Mouse (Mus musculus) right cerebral cortex, postnatal 4 days (tissue): ENCODE data around the gene Gm9972.

ENCODE experiments used
- DNase-seq: peaks from one replicate; pipeline ENCODE4 v3.0.0-alpha.2; 2022

Gene Gm9972

DNA sequence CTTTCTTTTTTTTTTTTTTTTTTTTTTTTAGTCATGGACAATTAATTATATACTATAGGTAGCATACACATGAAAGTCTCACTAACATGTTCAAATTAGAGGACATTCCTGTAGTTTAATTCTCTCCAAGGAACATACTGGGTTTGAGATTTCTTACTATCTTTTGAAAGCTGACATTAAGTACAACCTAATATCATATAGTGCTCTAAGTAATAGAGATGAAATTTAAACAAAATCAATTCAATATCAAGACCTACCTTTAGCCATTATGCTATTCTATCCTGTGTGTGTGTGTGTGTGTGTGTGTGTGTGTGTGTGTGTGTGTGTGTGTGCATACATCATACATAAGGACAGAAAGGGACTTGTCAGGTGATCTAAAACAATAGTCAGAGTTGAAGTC, at the start of gene Gm9972:
Gm9972 (plus strand) TSS at position 301 of the 400 bp plus-strand sequence.
- DNase-seq = no peak

DNA sequence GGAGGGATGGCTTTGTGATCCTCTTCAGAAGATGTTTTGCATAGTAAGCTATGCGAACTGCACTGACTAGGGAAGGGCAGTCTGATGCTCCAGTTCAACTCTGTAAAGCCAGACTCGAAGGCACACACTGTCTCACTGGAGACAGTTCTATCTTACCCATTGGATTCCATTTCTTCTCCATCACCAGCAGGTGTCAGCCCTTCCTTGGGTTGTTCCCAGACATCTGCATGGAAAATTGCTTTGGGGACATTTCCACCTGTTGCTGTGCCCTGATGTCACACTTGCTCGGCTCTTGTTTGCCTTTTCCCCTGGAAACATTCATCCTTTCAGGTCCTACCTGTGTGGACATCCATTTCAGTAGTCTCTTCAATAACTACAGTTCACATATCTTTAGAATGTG, 36.4 kb upstream of the Gm9972 start:
- DNase-seq = no peak

DNA sequence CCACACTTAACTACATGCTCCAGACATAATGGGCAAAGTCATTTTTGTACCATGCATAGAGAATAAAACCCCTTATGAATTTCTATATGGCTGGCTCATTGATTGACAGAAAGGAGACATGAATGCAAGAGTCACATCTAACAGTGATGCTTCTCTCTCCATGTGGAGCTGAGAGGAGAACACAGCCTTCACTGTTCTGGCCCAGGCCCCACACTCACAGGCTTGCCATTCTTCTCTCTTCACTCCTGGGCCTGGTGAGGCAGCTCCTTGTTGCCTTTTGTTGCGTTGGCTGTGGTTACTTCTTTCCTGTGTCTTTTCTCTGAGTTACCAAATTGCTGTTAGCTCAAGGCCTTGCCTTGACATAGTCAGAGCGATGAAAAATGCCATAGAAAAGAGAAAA, 23.6 kb upstream of the Gm9972 start:
- DNase-seq = no peak

DNA sequence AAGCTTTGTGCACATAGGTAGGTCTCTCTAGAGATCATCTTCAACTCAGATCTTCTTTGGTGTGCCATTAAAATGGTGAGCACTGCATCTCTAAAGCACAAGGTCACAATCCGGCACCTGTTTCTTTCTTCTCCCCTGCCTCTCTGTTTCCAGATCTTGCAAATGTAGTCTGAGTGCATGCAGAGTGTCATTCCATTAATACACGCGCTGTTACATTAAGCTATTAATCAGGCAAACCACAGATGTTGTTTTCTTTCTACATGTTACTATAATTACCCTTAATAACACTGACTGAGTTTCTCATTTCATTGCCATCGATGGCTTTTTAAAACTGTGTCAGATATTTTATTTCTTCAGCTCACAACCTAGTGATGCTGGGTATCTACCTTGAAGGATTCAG, 22.6 kb upstream of the Gm9972 start:
- DNase-seq = no peak

DNA sequence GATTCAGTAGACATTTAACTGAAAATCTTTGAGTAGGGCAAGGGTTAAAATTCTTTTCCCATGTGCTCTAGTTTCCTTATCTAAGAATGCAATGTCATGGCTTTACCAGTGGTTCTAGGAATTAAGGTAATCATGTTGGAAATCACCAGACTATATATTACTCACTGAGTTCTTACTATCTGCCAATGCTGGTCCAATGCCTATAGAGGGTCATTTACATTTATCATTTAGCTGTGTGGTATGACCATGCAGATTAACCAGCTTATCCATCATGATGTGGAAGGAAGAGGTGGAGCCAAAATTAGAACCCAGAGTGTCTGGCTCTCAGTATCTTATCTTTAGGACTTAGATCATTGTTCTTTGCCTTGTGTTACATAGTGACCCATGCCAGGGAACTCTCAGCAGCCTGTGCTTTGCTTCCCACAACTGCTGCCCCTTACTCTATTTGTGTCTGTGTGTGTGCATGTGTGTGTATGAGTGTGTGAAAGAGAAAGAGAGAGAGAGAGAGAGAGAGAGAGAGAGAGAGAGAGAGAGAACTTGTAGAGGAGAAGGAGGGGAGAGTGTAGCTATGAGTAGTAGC, 12.3 kb upstream of the Gm9972 start:
- DNase-seq = no peak

DNA sequence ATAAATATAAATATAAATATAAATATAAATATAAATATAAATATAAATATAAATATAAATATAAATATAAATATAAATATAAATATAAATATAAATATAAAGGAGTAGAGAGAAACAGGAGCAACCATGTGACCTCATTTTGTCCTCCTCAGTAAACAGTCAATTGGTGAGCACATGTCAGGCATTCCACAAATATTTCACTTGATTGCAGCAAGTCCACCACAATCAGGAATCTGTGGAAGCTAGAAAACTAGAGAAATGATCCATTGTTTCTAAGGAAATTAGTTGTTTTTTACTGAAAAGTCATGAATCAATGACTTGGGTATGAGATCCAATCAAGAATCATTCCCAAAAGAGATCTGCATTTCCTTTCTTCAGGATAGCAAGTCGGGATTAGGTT, 5.7 kb upstream of the Gm9972 start:
- no peak for DNase-seq

DNA sequence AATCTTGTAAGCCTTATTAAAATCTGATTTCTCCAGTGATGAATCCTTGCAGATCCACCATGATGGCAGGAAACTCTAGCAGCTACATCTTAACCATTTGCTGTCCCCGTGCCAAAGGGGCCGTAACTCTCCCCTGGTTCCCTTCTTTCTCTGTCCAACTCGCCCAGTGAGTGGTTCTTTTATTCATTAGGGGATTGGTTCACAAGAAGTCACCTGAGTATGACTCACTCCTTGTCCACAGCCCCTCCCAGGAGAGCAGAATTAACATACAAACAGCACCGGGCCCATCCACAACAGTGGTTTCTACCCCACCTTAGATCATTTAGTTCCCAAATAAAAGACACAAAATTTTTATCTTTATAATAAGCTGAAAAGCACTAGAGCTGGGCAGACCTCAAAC, 3.4 kb upstream of the Gm9972 start:
- DNase-seq = no peak

DNA sequence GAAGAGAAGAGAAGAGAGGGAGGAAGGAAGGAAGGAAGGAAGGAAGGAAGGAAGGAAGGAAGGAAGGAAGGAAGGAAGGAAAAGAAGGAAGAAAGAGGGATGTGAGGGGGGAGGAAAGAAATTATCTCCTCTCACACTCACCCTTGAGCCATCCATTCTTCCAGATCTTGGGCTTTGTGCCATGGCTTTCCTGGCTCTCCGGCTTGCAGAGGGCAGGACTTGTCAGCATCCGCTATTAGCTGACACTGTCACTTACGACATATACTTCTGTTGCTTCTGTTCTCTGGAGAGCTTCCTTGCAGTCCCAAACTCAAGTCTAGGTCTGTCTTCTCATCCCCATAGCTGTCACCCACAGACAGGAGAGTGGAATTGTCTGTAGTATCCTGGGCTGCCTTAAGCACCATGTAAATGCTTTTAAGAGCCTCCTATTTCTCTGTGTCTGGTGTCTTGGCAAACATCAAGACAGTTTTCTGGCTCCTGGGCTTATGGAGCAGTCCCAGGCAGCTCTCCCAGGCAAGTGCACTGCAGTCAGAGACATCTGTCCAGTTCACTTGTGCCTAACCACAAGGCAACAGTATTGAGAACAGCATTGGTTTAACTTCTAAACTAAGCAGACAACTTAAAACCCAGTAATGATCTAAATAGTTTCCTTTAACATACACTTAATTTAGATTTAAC, 10.5 kb downstream of the Gm9972 start:
- no peak for DNase-seq

DNA sequence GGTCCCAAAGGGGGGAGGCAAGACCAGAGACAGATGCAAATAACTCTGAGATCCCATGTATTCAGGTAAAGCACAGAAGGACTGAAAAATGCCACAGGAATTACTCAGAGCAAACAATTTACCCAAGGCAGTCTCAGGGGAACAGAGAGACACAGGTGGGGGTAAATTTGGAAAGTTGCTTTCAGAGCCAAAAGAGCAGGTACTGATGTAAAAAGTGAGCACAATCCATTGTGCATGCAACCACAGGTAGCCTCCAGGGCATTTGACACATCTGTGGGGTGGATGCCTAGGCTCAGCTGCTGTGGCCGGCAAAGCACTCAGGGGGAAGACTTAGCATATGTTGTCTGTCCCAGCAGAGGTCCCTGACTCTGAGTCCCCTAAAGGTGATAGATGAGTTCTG, 13.8 kb downstream of the Gm9972 start:
- DNase-seq = no peak

DNA sequence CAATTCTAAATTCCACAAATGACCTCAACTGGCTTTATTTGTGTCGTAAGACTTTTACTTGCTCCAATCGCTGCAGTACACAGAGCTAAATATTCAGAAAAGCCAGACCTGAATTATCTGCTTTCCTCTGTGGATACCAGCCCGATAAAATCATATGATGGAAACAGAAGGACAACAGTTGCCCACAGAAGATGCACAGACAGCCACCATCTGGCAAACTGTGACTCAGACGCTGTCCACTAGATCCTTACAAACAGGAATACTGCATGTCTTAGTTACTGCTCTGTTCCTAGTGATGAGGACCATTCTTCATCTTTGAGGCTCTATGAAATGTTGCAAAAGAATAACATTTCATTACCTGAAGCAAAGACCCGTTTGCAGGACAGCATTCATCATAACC, 19.4 kb downstream of the Gm9972 start:
- DNase-seq = no peak

DNA sequence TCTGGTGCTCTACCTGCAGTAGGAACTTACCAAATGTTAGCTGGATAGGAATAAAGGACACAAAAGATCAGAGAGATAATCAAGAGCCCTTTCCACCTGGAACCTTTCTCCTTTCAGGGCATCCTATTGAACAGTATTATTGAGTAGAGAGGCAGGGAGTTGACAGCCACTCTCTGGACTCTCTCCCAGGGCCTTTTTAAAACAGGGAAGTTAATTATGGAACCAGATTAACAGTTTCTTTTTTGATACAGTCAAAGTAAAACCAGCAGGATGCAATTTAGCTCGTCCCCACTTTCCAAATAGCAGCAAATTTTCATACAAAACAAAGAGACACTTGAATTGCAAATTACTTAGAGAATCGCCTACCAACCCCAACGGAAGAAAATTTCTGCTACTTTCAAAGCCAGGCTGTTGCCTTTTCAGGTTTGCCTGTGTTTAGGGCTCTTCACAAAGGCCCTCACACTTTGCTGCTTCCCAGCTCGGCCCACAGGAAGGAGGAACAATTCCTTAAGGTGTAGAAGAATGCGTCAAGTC, 24.0 kb downstream of the Gm9972 start:
- no peak for DNase-seq

DNA sequence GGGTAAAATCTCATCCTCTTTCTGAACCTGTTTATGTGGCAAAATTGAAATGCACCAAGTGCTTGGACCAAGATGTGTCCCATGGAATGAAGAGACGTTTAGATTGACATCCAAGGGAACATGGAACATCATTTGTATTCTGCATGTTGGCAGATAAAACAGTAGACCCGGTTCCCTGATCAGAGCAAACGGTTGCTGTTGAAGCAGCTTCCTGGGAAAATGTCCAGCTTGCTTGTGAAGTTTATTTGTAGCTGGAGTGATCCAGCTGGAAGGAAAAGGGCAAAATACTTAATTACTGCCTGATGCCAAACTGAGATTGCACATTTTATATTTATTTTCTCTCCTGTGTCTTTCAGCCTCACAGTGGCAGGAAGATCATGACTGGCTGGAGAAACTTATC, 26.7 kb downstream of the Gm9972 start:
- DNase-seq = no peak

DNA sequence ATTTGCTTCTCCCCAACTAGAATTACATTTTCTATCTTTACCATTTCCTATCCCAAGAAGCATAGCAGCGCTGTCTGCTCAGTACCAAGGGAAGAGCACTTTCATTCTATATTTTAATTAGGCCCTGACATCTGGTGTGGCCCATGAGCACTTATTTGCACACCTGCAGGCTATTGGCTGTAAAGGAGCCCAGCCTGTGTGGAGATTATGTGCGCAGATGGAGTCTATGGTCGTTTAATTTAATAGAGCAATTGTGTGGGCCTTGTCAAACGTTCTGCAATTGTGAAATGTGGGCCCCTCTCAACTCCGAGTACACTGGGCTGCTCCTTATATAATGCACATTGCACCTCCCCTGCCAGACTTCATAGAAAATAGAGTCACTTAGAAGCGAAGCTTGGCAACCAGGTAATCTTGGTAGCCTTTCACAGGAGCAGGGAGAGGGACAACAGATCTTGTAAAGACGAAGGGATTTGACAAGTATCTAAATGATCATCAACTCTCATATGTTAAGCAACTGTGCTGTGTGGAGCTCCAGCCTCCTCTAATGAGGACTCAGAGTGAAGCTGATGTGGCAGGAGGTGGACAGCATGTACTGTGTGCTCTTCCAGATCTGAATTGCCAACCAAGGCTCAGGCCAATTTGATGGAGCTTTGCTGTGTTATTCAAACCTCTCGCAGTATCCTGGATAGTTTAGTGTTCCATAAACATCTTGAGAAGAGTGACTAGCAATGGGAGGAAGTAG, 50.9 kb downstream of the Gm9972 start:
- DNase-seq = no peak
